Mouse (Mus musculus) hindbrain, postnatal 0 days (tissue): ENCODE data around the gene Pkdcc. TPM values are rescaled to one million over a fixed set of nuclear protein-coding genes. Genes with fewer than 3 reads are reported as not detected.

Experiments
- ATAC-seq: fragments of 200-750 bp; cut with Nextera tagmentation; 2 replicates; pipeline ENCODE4 v1.8.0; 2017; ENCODE audit warnings: mild to moderate bottlenecking, moderate TSS enrichment, moderate library complexity
- DNase-seq: peaks from one replicate; pipeline ENCODE4 v3.0.0-alpha.2; 2015; ENCODE audit warnings: low spot score
- H3K27ac ChIP-seq: fragments of 300-500 bp; sonication (generic); 2 replicates; pipeline ENCODE4 v1.5.1; 2014; ENCODE audit warnings: mild to moderate bottlenecking
- H3K27me3 ChIP-seq: fragments of 300-500 bp; sonication (generic); 2 replicates; pipeline ENCODE4 v1.6.1; 2014; ENCODE audit warnings: low read length, mixed read lengths; ENCODE audit not compliant: insufficient read depth
- H3K36me3 ChIP-seq: fragments of 300-500 bp; sonication (generic); 2 replicates; pipeline ENCODE4 v1.6.1; 2014; ENCODE audit warnings: low read length, mixed read lengths; ENCODE audit not compliant: insufficient read depth
- H3K4me1 ChIP-seq: fragments of 300-500 bp; sonication (generic); 2 replicates; pipeline ENCODE4 v1.6.1; 2014; ENCODE audit warnings: antibody characterized with exemption, low read length, mixed read lengths; ENCODE audit not compliant: insufficient read depth
- H3K4me2 ChIP-seq: fragments of 300-500 bp; sonication (generic); 2 replicates; pipeline ENCODE4 v1.6.1; 2014; ENCODE audit warnings: low read depth, mild to moderate bottlenecking, low read length, moderate library complexity, mixed read lengths
- H3K4me3 ChIP-seq: fragments of 300-500 bp; sonication (generic); 2 replicates; pipeline ENCODE4 v1.5.1; 2014; ENCODE audit warnings: low read length
- H3K9ac ChIP-seq: fragments of 300-500 bp; sonication (generic); replicated peaks from 2 replicates; pipeline ENCODE4 v1.6.1; 2014; ENCODE audit warnings: mild to moderate bottlenecking, low read length, moderate library complexity, mixed read lengths
- H3K9me3 ChIP-seq: fragments of 300-500 bp; sonication (generic); 2 replicates; pipeline ENCODE4 v1.6.1; 2016; ENCODE audit warnings: low read length, mixed read lengths
- CTCF ChIP-seq: IDR thresholded peaks from 2 replicates; pipeline ENCODE4 v1.5.1; 2016; ENCODE audit warnings: antibody characterized with exemption, control low read depth, low read depth
- WGBS: fragments of 180-500 bp; shearing (Covaris S2); extraction: QIAGEN DNeasy Blood & Tissue Kit; methylation state at CpG from one replicate; pipeline ENCODE4 v1.1.7; 2014; 5-methylcytosine and 5-hydroxymethylcytosine counted together
- polyA plus RNA-seq: library from polyadenylated mRNA; unstranded; fragments of >200 nt; fragmentation: Nextera tagmentation; extraction: Ambion mirVana; gene quantifications from 2 replicates; pipeline ENCODE4 v1.2.1, GENCODE M21; 2015
- total RNA-seq: library from RNA; depleted of rRNA; stranded (reverse); fragments of >200 nt; gene quantifications from 2 replicates; pipeline ENCODE4 v1.2.3, GENCODE M21; 2014

Pkdcc gene
- total and polyA plus RNA-seq, 2 experiments from 2014 or later = 3.3 to 61.0 TPM

GRCm38 (mm10) chr17:83181592-83181991 lies 33.5 kb upstream of the Pkdcc start:
- H3K36me3 ChIP-seq = no peaks in the 10 kb centered on the region
- ATAC-seq = no peak
- no peaks in the 10 kb centered on the region for H3K9me3 ChIP-seq
- 67% methylated on average over 7 of the region's 7 CpGs for WGBS
- no peak overlapping the region for H3K9ac ChIP-seq
- DNase-seq = no peak
- H3K4me1 ChIP-seq = no peaks in the 10 kb centered on the region
- H3K4me2 ChIP-seq = no peak overlapping the region
- TF ChIP-seq CTCF = no peak
- H3K4me3 ChIP-seq = no peak overlapping the region
- no peaks in the 10 kb centered on the region for H3K27me3 ChIP-seq
- H3K27ac ChIP-seq = no peak overlapping the region

- no peak overlapping the region for H3K27ac ChIP-seq
- ATAC-seq = no peak
- H3K9ac ChIP-seq = no peak overlapping the region
- no peak for DNase-seq
- 90% methylated on average over 8 of the region's 8 CpGs for WGBS
- H3K27me3 ChIP-seq = no peaks in the 10 kb centered on the region
- no peak for TF ChIP-seq CTCF
- H3K4me1 ChIP-seq = no peaks in the 10 kb centered on the region
- no peaks in the 10 kb centered on the region for H3K36me3 ChIP-seq
- H3K4me3 ChIP-seq = no peak overlapping the region
- no peak overlapping the region for H3K4me2 ChIP-seq
- H3K9me3 ChIP-seq = no peaks in the 10 kb centered on the region
Observed at GRCm38 (mm10) chr17:83182061-83182664, 32.9 kb upstream of the Pkdcc start.

- Histone ChIP-seq H3K4me1 (no peaks in the 10 kb centered on the region), H3K27ac (no peak overlapping the region), H3K9ac (no peak overlapping the region), H3K27me3 (no peaks in the 10 kb centered on the region), H3K4me2 (no peak overlapping the region), H3K4me3 (no peak overlapping the region), H3K9me3 (no peaks in the 10 kb centered on the region), H3K36me3 (no peaks in the 10 kb centered on the region)
- TF ChIP-seq CTCF = no peak
- WGBS = 78% methylated on average over 6 of the region's 6 CpGs
- DNase-seq (no peak), ATAC-seq (no peak)
Observed at GRCm38 (mm10) chr17:83182780-83183179, 32.3 kb upstream of the Pkdcc start.

GRCm38 (mm10) chr17:83187751-83188565 lies 27.1 kb upstream of the Pkdcc start:
- Histone ChIP-seq H3K9me3 (no peaks in the 10 kb centered on the region), H3K27me3 (no peaks in the 10 kb centered on the region), H3K4me3 (no peak overlapping the region), H3K9ac (no peak overlapping the region), H3K4me1 (no peaks in the 10 kb centered on the region), H3K27ac (no peak overlapping the region), H3K36me3 (no peaks in the 10 kb centered on the region), H3K4me2 (0 out of 2 replicates have a peak overlapping the region, but pooled peaks have one; percentile 2)
- TF ChIP-seq CTCF = no peak
- DNase-seq (no peak), ATAC-seq (peak; percentile 62)
- 23% methylated on average over 11 of the region's 11 CpGs for WGBS

GRCm38 (mm10) chr17:83190810-83191209 lies 24.3 kb upstream of the Pkdcc start:
- Histone ChIP-seq H3K9ac (no peak overlapping the region), H3K4me2 (no peak overlapping the region), H3K27me3 (no peaks in the 10 kb centered on the region), H3K4me1 (no peaks in the 10 kb centered on the region), H3K36me3 (no peaks in the 10 kb centered on the region), H3K9me3 (no peaks in the 10 kb centered on the region), H3K27ac (no peak overlapping the region), H3K4me3 (no peak overlapping the region)
- no peak for ATAC-seq
- no peak for TF ChIP-seq CTCF
- WGBS = 55% methylated on average over 9 of the region's 9 CpGs
- DNase-seq = no peak

- no peak for ATAC-seq
- H3K9me3 ChIP-seq = no peaks in the 10 kb centered on the region
- 70% methylated on average over 4 of the region's 4 CpGs for WGBS
- no peaks in the 10 kb centered on the region for H3K36me3 ChIP-seq
- TF ChIP-seq CTCF = no peak
- no peak overlapping the region for H3K4me2 ChIP-seq
- no peaks in the 10 kb centered on the region for H3K4me1 ChIP-seq
- no peak for DNase-seq
- H3K9ac ChIP-seq = no peak overlapping the region
- H3K4me3 ChIP-seq = no peak overlapping the region
- no peaks in the 10 kb centered on the region for H3K27me3 ChIP-seq
- H3K27ac ChIP-seq = no peak overlapping the region
Observed at GRCm38 (mm10) chr17:83194491-83194890, 20.6 kb upstream of the Pkdcc start.

- Histone ChIP-seq H3K27me3 (no peaks in the 10 kb centered on the region), H3K4me1 (no peaks in the 10 kb centered on the region), H3K36me3 (no peaks in the 10 kb centered on the region), H3K4me3 (no peak overlapping the region), H3K9me3 (no peaks in the 10 kb centered on the region), H3K9ac (no peak overlapping the region), H3K27ac (no peak overlapping the region), H3K4me2 (no peak overlapping the region)
- TF ChIP-seq CTCF = no peak
- ATAC-seq (no peak), DNase-seq (no peak)
- 58% methylated on average over 4 of the region's 4 CpGs for WGBS
Observed at GRCm38 (mm10) chr17:83197361-83197923, 17.6 kb upstream of the Pkdcc start.
